Mouse (Mus musculus) testis, adult 2 months (tissue): Measurements from ENCODE around the gene Kif28. TPM values are rescaled to one million over a fixed set of nuclear protein-coding genes. Genes with fewer than 3 reads are reported as not detected.
"Not testable (repeated sequence)": the region's sequence is repeated elsewhere in the genome, so short reads cannot be mapped to it uniquely, and the experiment has no call there.

Source experiments
- H3K27ac ChIP-seq: fragments of 200-500 bp; 2 replicates; pipeline ENCODE4 v1.5.1; 2012; ENCODE audit warnings: low read depth, low read length; ENCODE audit not compliant: control insufficient read depth, insufficient read depth
- H3K27me3 ChIP-seq: fragments of 200-500 bp; 2 replicates; pipeline ENCODE4 v1.6.1; 2012; ENCODE audit warnings: mild to moderate bottlenecking, low read length, moderate library complexity; ENCODE audit not compliant: control insufficient read depth, insufficient read depth
- H3K36me3 ChIP-seq: fragments of 200-500 bp; 2 replicates; pipeline ENCODE4 v1.6.1; 2012; ENCODE audit warnings: mild to moderate bottlenecking, low read length; ENCODE audit not compliant: control insufficient read depth, insufficient read depth
- H3K4me1 ChIP-seq: fragments of 200-500 bp; 2 replicates; pipeline ENCODE4 v1.6.1; 2012; ENCODE audit warnings: low read length; ENCODE audit not compliant: control insufficient read depth, insufficient read depth
- H3K4me3 ChIP-seq: fragments of 200-500 bp; 2 replicates; pipeline ENCODE4 v1.5.1; 2012; ENCODE audit warnings: low read depth, mild to moderate bottlenecking, low read length, moderate library complexity, mixed read lengths; ENCODE audit not compliant: control insufficient read depth
- CTCF ChIP-seq: fragments of 200-500 bp; IDR thresholded peaks from 2 replicates; pipeline ENCODE4 v1.5.1; 2012; ENCODE audit warnings: low read depth, mild to moderate bottlenecking, inconsistent platforms, low read length, moderate library complexity; ENCODE audit not compliant: control insufficient read depth, insufficient read depth, insufficient replicate concordance
- POLR2A ChIP-seq: fragments of 200-500 bp; IDR thresholded peaks from 2 replicates; pipeline ENCODE4 v1.6.1; 2012; ENCODE audit warnings: low read depth, mild to moderate bottlenecking, inconsistent platforms, low read length, moderate library complexity; ENCODE audit not compliant: control insufficient read depth
- polyA plus RNA-seq: library from polyadenylated mRNA; depleted of rRNA; stranded (reverse); fragments of >200 nt; gene quantifications from 2 replicates; pipeline ENCODE4 v1.2.3, GENCODE M21; 2012

Kif28 gene
- polyA plus RNA-seq, 1 experiment, result 0.07 TPM

DNA sequence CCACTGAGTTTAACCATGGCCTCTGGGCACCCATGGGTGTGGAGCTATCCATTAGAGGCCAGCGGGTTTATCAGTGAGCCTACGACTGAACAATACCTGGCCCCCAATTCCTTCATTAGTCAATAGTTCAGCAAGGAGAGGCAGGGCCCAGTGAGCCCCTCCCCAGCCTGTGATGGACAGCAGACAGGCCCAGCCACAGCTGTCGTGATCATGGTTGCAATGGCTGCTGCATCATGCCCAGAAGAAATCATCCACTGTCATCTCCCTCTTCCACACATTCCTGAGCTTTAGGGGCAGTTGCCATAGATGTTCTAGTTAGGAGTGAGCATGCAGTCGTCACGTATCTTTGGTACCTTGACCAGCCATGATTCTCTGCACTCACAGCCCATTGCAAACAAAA is 56.2 kb downstream of the Kif28 start:
- Histone ChIP-seq H3K27ac (no peak overlapping the region), H3K4me1 (no peaks in the 10 kb centered on the region), H3K36me3 (peaks cover 2% of the 10 kb centered on the region), H3K27me3 (no peaks in the 10 kb centered on the region), H3K4me3 (no peak overlapping the region)
- no peak for TF ChIP-seq POLR2A
- no peak for TF ChIP-seq CTCF

DNA sequence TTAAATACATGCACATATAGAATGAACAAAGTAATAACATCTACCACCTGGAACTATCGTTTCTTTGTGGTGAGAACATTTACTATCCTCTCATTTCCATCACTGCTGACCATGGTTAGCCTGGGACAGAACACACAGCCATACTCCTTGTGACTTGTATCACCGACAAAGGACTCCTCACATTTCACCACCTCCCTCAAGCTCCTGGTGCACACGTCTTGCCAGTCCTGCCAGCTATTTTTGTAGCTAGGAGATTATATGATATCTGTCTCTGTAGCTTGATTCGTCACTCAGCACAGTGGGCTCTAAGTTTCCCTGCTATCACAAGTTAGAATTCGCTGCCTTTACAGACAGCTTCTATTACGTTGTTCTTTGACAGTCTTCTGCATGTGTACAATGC is 56.7 kb downstream of the Kif28 start:
- no peaks in the 10 kb centered on the region for H3K27me3 ChIP-seq
- H3K4me1 ChIP-seq, result no peaks in the 10 kb centered on the region
- H3K36me3 ChIP-seq, result peaks cover 2% of the 10 kb centered on the region
- H3K27ac ChIP-seq, result no peak overlapping the region
- no peak overlapping the region for H3K4me3 ChIP-seq
- TF ChIP-seq CTCF (no peak), POLR2A (no peak)

DNA sequence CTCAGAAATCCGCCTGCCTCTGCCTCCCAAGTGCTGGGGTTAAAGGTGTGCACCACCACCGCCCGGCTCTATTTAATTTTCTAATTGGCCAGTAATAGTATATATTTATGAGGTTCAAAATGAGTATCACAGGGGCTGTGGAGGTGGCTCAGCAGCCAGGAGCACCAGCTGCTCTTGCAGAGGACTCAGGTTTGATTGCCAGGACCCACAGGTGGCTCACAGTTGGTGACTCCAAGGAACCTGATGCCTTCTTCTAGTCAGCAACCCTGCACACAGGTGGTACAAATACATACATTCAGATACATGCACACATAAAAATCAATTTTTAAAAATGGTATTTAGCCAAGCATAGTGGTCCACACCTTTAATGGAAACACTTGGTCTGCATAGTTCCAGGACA is 57.1 kb downstream of the Kif28 start:
- H3K27ac ChIP-seq, result no peak overlapping the region
- TF ChIP-seq POLR2A (no peak), CTCF (no peak)
- H3K36me3 ChIP-seq, result peaks cover 2% of the 10 kb centered on the region
- no peaks in the 10 kb centered on the region for H3K4me1 ChIP-seq
- H3K4me3 ChIP-seq, result no peak overlapping the region
- no peaks in the 10 kb centered on the region for H3K27me3 ChIP-seq

DNA sequence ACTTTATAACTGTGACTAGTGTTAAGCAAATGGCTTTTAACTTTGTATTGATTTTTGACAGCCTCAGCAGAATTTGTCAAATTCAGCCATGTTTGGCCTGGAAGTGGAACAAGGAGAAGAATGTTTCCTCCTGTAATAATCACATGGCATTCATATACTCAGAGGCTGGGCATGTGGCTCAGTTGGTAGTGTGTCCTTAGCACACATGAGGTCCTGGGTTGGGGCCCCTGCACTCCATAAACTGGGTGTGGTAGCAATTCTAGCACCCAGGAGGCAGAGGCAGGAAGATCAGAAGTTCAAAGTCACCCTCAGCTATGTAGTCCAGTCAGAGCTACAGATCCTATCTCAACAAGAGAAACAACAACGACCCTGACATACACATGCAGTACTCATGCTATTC is 57.8 kb downstream of the Kif28 start:
- Histone ChIP-seq H3K27me3 (no peaks in the 10 kb centered on the region), H3K36me3 (peaks cover 2% of the 10 kb centered on the region), H3K4me1 (no peaks in the 10 kb centered on the region), H3K27ac (no peak overlapping the region), H3K4me3 (no peak overlapping the region)
- TF ChIP-seq POLR2A, result no peak
- no peak for TF ChIP-seq CTCF

DNA sequence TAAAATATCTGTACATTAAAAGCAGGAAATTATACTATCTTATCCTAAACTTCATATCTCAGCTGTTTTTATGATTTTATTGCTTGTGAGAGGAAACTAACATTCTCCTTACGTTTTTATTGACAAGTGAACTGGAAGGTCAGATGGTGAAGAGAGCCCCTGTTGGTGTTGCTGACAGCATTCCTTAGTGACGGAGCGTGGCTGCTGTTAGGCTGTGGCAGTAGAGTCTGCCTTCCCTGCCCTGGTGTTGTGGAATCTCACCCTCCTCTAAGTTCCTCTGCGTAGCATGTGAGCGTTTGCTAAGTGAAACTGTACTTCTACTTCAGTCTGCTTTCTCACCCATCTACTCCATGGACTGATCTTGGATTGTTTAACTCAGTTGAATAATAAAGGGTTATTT is 58.3 kb downstream of the Kif28 start:
- Histone ChIP-seq H3K27me3 (no peaks in the 10 kb centered on the region), H3K27ac (no peak overlapping the region), H3K36me3 (peaks cover 2% of the 10 kb centered on the region), H3K4me3 (no peak overlapping the region), H3K4me1 (no peaks in the 10 kb centered on the region)
- TF ChIP-seq POLR2A (no peak), CTCF (no peak)

DNA sequence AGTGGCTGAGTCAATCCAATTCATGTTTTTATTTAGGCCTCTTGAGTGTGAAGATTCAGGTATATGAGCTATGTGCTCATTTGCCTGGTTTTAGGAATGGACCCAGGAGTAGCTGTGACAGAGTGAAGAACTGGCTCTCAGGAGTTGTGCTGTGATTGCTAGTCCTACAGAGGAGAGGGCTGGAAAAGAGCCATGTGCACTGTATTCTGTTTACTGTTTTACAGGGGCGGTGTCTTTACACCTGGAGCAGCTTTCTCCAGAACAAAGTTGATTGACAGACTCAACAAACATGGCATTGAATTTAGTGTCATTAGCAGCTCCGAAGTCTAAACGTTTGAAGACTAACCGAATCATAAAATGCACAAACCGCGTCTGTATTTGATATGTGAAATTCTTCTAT is 58.7 kb downstream of the Kif28 start:
- H3K27ac ChIP-seq, result no peak overlapping the region
- no peaks in the 10 kb centered on the region for H3K27me3 ChIP-seq
- no peaks in the 10 kb centered on the region for H3K4me1 ChIP-seq
- TF ChIP-seq CTCF (no peak), POLR2A (no peak)
- H3K36me3 ChIP-seq, result peaks cover 2% of the 10 kb centered on the region
- no peak overlapping the region for H3K4me3 ChIP-seq

DNA sequence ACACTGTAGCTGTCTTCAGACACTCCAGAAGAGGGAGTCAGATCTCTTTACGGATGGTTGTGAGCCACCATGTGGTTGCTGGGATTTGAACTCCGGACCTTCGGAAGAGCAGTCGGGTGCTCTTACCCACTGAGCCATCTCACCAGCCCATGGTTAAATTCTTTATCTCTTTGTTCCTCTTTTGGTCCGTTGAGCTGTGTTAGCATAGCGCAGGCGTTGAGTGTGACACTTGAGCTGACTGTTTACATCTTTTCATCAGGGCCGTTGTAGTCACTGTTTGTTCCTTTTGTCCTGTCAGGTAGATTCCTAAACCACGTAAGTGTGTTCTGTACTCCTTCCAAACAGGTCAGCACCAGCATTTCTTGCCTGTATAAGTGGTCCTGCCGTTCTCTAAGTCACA is 62.3 kb downstream of the Kif28 start:
- H3K4me3 ChIP-seq, H3K4me1 ChIP-seq, H3K27me3 ChIP-seq, H3K36me3 ChIP-seq, H3K27ac ChIP-seq: not testable (repeated sequence)

DNA sequence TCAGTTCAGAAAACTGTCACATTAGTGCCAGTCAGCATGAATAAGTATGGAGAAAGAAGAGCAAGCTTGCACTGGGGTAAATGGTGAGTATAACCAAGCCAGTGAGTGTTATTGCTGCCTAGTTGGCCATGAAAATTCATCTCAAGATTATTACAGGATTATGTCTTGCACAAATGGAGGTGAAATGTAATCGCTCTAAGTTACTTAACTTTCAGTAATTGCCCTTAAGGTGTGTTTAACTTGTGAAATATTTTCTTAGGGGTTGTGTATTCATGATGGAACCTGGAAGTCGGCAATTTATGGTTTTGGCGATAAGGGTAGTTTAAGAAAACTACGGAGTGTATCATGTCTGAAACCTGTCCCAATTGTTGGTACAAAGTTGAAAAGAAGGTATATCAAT is 65.7 kb downstream of the Kif28 start:
- Histone ChIP-seq H3K4me1 (no peaks in the 10 kb centered on the region), H3K27me3 (no peaks in the 10 kb centered on the region), H3K36me3 (no peaks in the 10 kb centered on the region; the same call in 1 of the 2 replicates), H3K4me3 (no peak overlapping the region), H3K27ac (no peak overlapping the region)
- TF ChIP-seq CTCF (no peak), POLR2A (no peak)
